ENCODE assay signal across 15 mouse cellular contexts in genomic region chr15:61692679-61693078, GRCm38 (mm10).
"Had no signal": no experiment of that assay in that cellular context is flagged by ENCODE, and none has a peak within 500 bp of the region (broad histone marks: within the 10 kb centered on the region; RNA-seq: fewer than 3 reads in every experiment).

No protein-coding gene starts in this region.

- H3K4me2 ChIP-seq: neural tube, embryonic 15.5 days; stomach, embryonic 15.5 days had no signal

- H3K36me3 ChIP-seq: neural tube, embryonic 15.5 days; stomach, embryonic 15.5 days had no signal

- H3K9me3 ChIP-seq: neural tube, embryonic 15.5 days; stomach, embryonic 15.5 days had no signal

- H3K27me3 ChIP-seq: neural tube, embryonic 15.5 days; stomach, embryonic 15.5 days had no signal

- H3K4me3 ChIP-seq: neural tube, embryonic 15.5 days; stomach, embryonic 15.5 days had no signal

- H3K27ac ChIP-seq: neural tube, embryonic 15.5 days; stomach, embryonic 15.5 days; stomach, postnatal 0 days had no signal

- H3K4me1 ChIP-seq: stomach, embryonic 15.5 days had no signal

- DNase-seq: retina, postnatal 1 day; right cerebral cortex, adult 18-20 months; right cerebral cortex, postnatal 14 days; right cerebral cortex, postnatal 25 days; right cerebral cortex, postnatal 4 days; spleen, adult 18-20 months; thymus, adult 18-20 months; thymus, adult 2 months; thymus, postnatal 14 days; thymus, postnatal 25 days; thymus, postnatal 36 days; thymus, postnatal 4 days had no signal

- H3K9ac ChIP-seq: neural tube, embryonic 15.5 days; stomach, embryonic 15.5 days had no signal
